Mouse (Mus musculus) fat pad, adult 2 months (tissue): Measurements from ENCODE around the gene Map6d1.

Source experiments
- DNase-seq: peaks from one replicate; pipeline ENCODE4 v3.0.0-alpha.2; 2011; ENCODE audit warnings: low read depth, low spot score; ENCODE audit errors: extremely low read depth

The Map6d1 gene

DNA sequence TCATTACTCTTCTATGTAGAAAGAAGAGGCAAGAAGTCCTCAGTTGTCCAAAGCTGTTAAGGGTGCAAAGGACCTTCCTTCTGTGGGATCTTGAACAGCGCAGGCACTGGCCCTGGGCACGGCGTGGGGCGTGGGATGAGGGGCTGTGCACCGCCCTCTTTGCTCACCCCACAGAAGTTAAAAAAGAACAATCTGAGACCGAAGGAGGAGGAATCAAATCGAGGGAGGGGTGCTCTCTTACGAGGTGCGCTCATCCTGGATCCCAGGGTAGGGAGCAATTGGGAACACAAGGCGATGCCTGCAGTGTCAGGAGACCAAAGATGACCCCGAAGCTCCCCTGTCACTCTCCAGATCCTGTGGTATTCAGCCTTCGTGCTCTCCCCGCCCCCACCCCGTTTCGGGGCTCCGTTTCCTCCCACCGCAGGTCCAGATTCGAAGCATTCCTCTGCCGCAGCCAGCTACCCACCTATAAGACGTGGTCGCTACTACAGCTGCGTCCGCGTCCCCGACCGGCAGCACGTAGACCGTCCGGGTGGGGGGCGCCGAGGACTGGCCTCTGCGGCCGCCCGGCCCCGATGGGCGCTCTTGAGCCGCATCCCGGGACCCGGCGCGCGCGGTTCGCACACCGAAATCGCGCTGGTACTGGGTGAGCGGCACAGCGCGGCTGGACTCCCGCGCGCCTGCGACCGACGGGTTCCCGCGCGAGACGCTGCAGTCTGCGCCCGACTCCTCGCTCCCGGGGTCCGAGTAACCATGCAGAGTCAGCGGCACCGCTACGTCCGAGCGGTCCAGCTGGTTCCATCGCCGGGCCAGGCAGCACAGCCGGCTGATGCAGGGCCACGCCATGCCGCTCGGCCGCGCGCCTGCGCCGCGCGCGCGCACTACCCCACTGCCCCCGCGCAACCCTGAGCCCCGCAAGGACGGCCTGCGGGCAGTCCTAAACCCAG, at the start of gene Map6d1:
Map6d1 (minus strand) TSS at position 891 of the 947 bp plus-strand sequence.
- no peak for DNase-seq

DNA sequence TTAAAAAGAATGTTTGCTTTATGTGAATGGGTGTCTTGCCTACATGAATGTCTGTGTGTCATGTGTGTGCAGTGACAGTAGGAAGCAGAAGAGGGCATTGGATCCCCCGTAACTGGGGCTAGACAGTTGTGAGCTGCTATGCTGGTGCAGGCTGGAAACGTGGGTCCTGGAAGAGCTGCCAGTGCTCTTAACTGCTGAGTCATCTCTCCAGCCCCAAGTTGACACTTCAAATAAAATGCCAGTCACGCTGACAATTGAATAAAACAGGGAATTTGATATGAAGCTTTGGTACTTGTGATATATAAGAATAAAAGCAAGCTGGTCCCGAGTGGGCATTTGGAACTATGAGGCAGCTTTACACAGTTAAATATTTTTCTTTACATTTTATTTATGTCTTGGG, 39.1 kb upstream of the Map6d1 start:
- no peak for DNase-seq

DNA sequence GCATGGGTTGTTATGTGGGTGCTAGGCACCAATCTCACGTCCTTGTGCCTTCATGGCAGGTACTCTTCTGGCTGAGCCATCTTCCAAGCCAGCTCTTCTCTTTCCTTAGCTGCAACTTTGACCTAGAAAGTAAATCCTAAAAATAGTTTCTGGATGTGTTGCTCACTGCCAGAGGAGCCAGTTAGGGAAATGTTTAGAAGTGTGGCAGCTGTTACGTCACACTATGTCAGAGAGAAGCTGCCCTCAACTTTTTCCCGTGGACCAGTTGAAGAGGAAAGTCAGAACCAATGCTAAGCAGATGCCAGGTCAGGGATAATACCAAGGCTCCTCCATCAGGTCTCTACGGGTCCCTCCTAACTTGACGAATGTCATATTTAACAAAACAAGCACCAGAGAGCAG, 38.2 kb upstream of the Map6d1 start:
- DNase-seq: no peak

DNA sequence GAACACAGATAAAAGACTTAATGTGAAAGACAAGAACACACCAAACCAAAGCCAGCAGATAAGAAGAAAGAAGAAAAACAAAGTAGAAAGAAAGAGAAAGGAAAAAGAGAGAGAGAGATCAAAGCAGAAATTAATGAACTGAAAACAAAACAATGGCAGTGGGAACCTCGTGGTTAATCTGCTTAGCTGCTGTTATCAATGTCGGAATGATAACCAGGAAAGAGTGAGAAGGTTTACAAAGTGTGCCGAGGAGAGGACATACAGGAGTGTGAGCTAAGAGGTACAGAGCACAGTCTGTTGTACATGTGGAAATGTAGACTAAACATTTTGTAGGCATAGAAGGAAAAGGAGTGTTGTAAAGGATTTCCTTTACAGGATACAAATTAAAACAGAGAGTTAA, 31.8 kb upstream of the Map6d1 start:
- DNase-seq: no peak

DNA sequence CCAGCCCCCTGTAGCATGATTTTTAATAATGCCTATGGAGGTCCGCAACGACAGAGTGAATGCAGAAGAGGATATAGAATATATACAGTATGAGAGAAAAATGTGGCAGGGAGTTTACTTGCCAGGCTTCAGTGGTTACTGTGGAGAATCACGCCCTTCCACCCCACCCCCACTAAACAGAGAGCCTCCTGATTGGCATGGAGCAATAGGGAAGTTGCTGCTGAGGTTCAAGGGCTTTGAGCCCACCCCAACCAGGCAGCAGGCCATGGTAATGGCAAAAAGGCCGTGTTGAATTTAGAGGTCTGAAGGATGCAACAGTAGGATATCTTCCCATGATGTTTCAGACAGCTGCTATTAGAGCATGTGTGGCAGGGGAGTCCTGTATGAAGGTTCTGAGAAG, 30.2 kb upstream of the Map6d1 start:
- no peak for DNase-seq

- DNase-seq: no peak
Measured at GRCm38 (mm10) chr16:20265089-20265488, 23.9 kb upstream of the Map6d1 start.

- DNase-seq: no peak
Measured at GRCm38 (mm10) chr16:20257926-20258325, 16.8 kb upstream of the Map6d1 start.

- no peak for DNase-seq
Measured at GRCm38 (mm10) chr16:20248442-20249174, 7.5 kb upstream of the Map6d1 start.

DNA sequence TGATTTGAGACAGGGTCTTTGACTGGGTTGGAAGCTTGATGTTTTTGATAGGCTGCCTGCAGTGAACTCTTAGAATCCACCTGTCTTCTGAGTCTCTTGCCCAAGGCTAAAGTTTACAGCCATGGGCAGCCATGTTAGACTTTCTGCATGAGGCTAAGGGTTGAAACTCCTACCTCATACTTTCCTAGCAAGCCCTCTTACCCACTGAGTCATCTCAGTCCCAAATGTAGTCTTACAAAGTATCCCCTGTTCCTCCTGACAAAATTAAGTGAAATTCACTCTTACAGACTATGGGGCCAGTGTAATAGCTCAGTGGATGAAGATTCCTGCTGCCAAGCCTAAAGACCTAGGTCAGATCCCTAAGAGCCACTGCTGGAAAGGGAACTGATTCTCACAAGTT, 5.9 kb upstream of the Map6d1 start:
- DNase-seq: no peak

DNA sequence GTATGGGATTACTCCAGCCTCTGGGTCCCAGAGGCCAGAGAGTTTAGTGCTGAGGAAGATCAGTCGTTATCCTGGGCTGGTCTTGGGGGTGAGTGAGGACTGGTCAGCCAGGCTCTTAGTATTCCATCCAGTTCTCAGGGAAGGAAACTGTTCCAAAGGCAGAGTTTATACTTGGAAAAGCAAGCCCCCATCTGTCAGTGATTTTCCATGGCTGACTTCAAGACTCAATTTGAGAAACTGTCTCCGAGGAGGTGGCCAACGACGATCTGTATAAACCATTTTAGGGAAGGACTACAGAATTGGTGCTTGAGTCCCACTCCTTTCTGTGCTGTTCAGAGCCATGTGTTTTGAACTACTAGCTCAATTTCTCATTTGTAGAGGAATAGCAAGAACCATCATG, 2.5 kb downstream of the Map6d1 start:
- DNase-seq: no peak

GRCm38 (mm10) chr16:20237426-20237825, 3.7 kb downstream of the Map6d1 start:
- no peak for DNase-seq

- no peak for DNase-seq
Measured at GRCm38 (mm10) chr16:20234406-20234805, 6.8 kb downstream of the Map6d1 start.

GRCm38 (mm10) chr16:20228167-20228566, 13.0 kb downstream of the Map6d1 start:
- DNase-seq: no peak

DNA sequence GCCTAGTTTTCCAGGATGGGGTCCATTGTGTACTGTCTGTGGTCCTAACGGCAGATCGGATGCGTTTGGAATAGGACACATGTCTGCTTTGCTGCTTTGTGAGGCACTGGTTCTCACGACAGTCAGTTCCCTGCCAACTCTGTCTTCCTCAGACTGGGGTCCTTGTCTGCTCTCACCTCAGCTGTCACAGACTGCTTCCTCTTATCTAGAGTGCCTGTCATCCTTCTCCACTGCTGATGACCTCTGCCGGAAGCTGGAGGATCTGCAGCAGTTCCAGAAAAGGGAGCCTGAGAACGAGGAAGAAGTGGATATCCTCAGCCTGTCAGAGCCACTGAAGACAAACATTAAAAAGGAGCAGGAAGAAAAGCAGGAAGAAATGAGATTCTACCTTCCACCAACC, 13.7 kb downstream of the Map6d1 start:
- DNase-seq: no peak

GRCm38 (mm10) chr16:20226676-20227075, 14.5 kb downstream of the Map6d1 start:
- no peak for DNase-seq

- no peak for DNase-seq
Measured at GRCm38 (mm10) chr16:20222726-20223125, 18.4 kb downstream of the Map6d1 start.

DNA sequence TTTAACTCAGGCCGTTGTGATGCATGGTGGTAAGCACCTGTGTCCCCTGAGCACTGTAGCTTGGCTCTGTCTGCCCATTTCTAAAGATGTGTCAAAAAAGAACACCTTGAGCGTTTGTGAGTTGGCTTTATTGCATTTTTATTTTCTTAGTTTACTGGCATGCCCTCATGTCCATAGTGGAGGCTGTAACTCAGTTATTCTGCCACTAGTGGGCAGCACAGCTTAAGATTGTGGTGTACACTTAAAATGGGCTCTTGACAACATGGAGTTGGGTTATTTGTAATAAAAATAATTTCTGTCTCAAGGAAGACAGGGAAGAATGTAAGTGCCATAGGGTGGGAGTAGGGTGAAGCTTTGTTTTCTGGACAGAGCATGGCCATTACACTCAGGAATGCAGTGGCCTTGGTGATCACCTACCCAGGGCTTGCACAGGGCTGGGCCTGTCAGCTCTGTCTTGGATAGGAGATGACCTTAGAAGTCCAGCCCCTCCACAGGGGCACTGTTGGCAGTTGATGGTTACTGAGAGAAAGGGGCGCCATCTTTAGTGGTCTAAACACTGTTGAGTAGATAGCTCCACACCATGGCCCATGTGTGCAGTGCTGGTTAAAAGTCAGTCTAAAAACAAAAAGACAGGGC, 27.4 kb downstream of the Map6d1 start:
- no peak for DNase-seq

DNA sequence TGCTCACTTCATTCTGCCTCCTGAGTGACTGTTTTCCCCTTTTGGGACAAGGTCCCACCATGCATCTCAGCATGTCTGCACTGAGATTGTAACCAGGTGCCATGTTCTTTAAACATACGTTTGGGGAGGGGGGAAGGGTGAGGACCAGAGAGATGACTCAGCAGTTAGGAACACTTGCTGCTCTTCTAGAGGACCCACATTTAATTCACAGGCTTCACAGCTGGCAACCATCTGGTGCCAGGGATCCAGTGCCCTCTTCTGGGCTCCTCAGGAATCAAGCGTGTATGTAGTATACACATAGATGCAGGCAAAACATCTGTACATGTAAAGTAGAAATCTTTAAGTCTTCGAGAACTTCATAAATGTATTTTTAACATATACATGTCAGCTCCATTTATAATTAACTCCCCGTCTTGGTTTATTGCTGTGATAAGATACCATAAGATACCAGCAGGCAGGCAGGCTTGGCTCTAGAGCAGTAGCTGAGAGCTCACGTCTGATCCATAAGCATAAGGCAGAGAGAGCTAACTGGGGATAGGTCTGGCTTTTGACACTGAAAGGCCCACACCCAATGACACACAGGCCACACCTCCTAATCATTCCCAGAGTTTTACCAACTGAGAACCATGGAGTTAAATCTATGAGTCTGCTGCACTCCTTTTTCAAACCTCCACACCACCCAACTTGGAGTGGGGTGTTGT, 41.5 kb downstream of the Map6d1 start:
- DNase-seq: no peak

DNA sequence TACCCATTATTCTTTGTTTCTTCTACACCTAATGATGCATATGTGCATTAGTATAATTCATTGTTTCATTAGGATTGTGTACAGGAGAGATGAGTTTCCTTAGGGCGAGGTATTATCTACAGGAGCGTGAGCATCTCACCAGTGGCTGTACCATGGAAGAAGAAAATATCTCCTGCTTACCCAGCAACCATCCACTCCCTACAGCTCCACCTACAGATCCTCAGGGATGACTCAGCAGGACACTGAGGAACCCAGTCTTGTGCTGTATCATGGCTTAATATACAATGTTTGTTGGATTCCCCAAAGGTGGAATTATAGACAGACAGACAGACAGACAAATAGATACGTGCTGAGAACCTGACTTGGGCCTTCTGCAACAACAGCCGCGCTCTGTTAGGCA, 44.2 kb downstream of the Map6d1 start:
- DNase-seq: no peak

- DNase-seq: no peak
Measured at GRCm38 (mm10) chr16:20195546-20195945, 45.6 kb downstream of the Map6d1 start.

- DNase-seq: no peak
Measured at GRCm38 (mm10) chr16:20192043-20192442, 49.1 kb downstream of the Map6d1 start.
